Mouse (Mus musculus) stomach, postnatal 0 days (tissue): ENCODE results near the gene Mast4. TPM values are rescaled to one million over a fixed set of nuclear protein-coding genes. Genes with fewer than 3 reads are reported as not detected.

Experiments
- ATAC-seq: fragments of 200-750 bp; cut with Nextera tagmentation; 2 replicates; pipeline ENCODE4 v1.8.0; 2017; ENCODE audit not compliant: low FRiP score, low TSS enrichment
- DNase-seq: peaks from one replicate; pipeline ENCODE4 v3.0.0-alpha.2; 2016; ENCODE audit warnings: low spot score
- H3K27ac ChIP-seq: fragments of 300-500 bp; sonication (generic); replicated peaks from 2 replicates; pipeline ENCODE4 v1.5.1; 2014; ENCODE audit warnings: mild to moderate bottlenecking, control low read depth
- H3K27me3 ChIP-seq: fragments of 300-500 bp; sonication (generic); 2 replicates; pipeline ENCODE4 v1.6.1; 2014; ENCODE audit warnings: low read length; ENCODE audit not compliant: control insufficient read depth, insufficient read depth
- H3K36me3 ChIP-seq: fragments of 300-500 bp; sonication (generic); 2 replicates; pipeline ENCODE4 v1.6.1; 2014; ENCODE audit warnings: low read length, mixed read lengths; ENCODE audit not compliant: control insufficient read depth, insufficient read depth
- H3K4me1 ChIP-seq: fragments of 300-500 bp; sonication (generic); replicated peaks from 2 replicates; pipeline ENCODE4 v1.6.1; 2014; ENCODE audit warnings: antibody characterized with exemption; ENCODE audit not compliant: control insufficient read depth, insufficient read depth
- H3K4me2 ChIP-seq: fragments of 300-500 bp; sonication (generic); replicated peaks from 2 replicates; pipeline ENCODE4 v1.6.1; 2014; ENCODE audit warnings: low read depth, mild to moderate bottlenecking, control low read depth, moderate library complexity
- H3K4me3 ChIP-seq: fragments of 300-500 bp; sonication (generic); 2 replicates; pipeline ENCODE4 v1.5.1; 2014; ENCODE audit warnings: low read depth, low read length, control low read depth
- H3K9ac ChIP-seq: fragments of 300-500 bp; sonication (generic); 2 replicates; pipeline ENCODE4 v1.6.1; 2014; ENCODE audit warnings: mild to moderate bottlenecking, low read length, control low read depth, mixed read lengths
- H3K9me3 ChIP-seq: fragments of 300-500 bp; sonication (generic); 2 replicates; pipeline ENCODE4 v1.6.1; 2016; ENCODE audit warnings: low read length; ENCODE audit not compliant: control insufficient read depth
- CTCF ChIP-seq: IDR thresholded peaks from 2 replicates; pipeline ENCODE4 v1.5.1; 2016; ENCODE audit warnings: antibody characterized with exemption, low read depth, mild to moderate bottlenecking, moderate library complexity
- EP300 ChIP-seq: optimal IDR thresholded peaks from 2 replicates; pipeline ENCODE3; 2016; ENCODE audit warnings: antibody characterized with exemption
- WGBS: fragments of 180-500 bp; shearing (Covaris S2); extraction: QIAGEN DNeasy Blood & Tissue Kit; methylation state at CpG from one replicate; pipeline ENCODE4 v1.1.7; 2014; 5-methylcytosine and 5-hydroxymethylcytosine counted together
- polyA plus RNA-seq: library from polyadenylated mRNA; unstranded; fragments of >200 nt; fragmentation: Nextera tagmentation; extraction: Ambion mirVana; gene quantifications from 2 replicates; pipeline ENCODE4 v1.2.1, GENCODE M21; 2015

Mast4 gene
- polyA plus RNA-seq, 1 experiment from 2014 or later, result 18.2 TPM

GRCm38 (mm10) chr13:102864079-102864478 is 470.2 kb downstream of the Mast4 start:
- Histone ChIP-seq H3K4me3 (no peak overlapping the region), H3K9ac (no peak overlapping the region), H3K27me3 (no peaks in the 10 kb centered on the region), H3K36me3 (no peaks in the 10 kb centered on the region), H3K4me1 (no peaks in the 10 kb centered on the region), H3K27ac (no peak overlapping the region), H3K4me2 (no peak overlapping the region), H3K9me3 (no peaks in the 10 kb centered on the region)
- TF ChIP-seq EP300 (no peak), CTCF (no peak)
- 64% methylated on average over 2 of the region's 2 CpGs for WGBS
- DNase-seq (no peak), ATAC-seq (no peak)

GRCm38 (mm10) chr13:102862981-102863380 is 471.3 kb downstream of the Mast4 start:
- Histone ChIP-seq H3K9me3 (no peaks in the 10 kb centered on the region), H3K4me1 (no peaks in the 10 kb centered on the region; the same call in 1 of the 2 replicates), H3K36me3 (no peaks in the 10 kb centered on the region), H3K9ac (no peak overlapping the region), H3K4me2 (no peak overlapping the region), H3K4me3 (no peak overlapping the region), H3K27me3 (no peaks in the 10 kb centered on the region), H3K27ac (no peak overlapping the region)
- WGBS, result 73% methylated on average over 2 of the region's 2 CpGs
- TF ChIP-seq EP300 (no peak), CTCF (no peak)
- no peak for DNase-seq
- ATAC-seq, result no peak

GRCm38 (mm10) chr13:102862397-102862796 is 471.9 kb downstream of the Mast4 start:
- Histone ChIP-seq H3K9ac (no peak overlapping the region), H3K4me1 (no peaks in the 10 kb centered on the region; the same call in 1 of the 2 replicates), H3K27ac (no peak overlapping the region), H3K27me3 (no peaks in the 10 kb centered on the region), H3K9me3 (no peaks in the 10 kb centered on the region), H3K36me3 (no peaks in the 10 kb centered on the region), H3K4me2 (no peak overlapping the region), H3K4me3 (no peak overlapping the region)
- DNase-seq, result no peak
- no peak for TF ChIP-seq EP300
- no peak for TF ChIP-seq CTCF
- 48% methylated on average over 2 of the region's 2 CpGs for whole genome bisulfite sequencing
- no peak for ATAC-seq

GRCm38 (mm10) chr13:102860733-102861132 is 473.6 kb downstream of the Mast4 start:
- 89% methylated on average over 7 of the region's 7 CpGs for WGBS

GRCm38 (mm10) chr13:102860135-102860534 is 474.2 kb downstream of the Mast4 start:
- WGBS, result 41% methylated on average over 3 of the region's 3 CpGs
- TF ChIP-seq CTCF (no peak), EP300 (no peak)
- no peak overlapping the region for H3K9ac ChIP-seq
- H3K4me2 ChIP-seq, result no peak overlapping the region
- ATAC-seq (no peak), DNase-seq (no peak)
- no peaks in the 10 kb centered on the region for H3K9me3 ChIP-seq
- H3K27me3 ChIP-seq, result no peaks in the 10 kb centered on the region
- H3K27ac ChIP-seq, result no peak overlapping the region
- no peaks in the 10 kb centered on the region for H3K36me3 ChIP-seq
- no peaks in the 10 kb centered on the region; the same call in 1 of the 2 replicates for H3K4me1 ChIP-seq
- no peak overlapping the region for H3K4me3 ChIP-seq

More at GRCm38 (mm10) chr13:102860733-102861132, 473.6 kb downstream of the Mast4 start:
- H3K27me3 ChIP-seq, result no peaks in the 10 kb centered on the region
- no peak overlapping the region for H3K4me3 ChIP-seq
- TF ChIP-seq CTCF, result no peak
- TF ChIP-seq EP300, result no peak
- DNase-seq (no peak), ATAC-seq (no peak)
- no peaks in the 10 kb centered on the region for H3K9me3 ChIP-seq
- H3K27ac ChIP-seq, result 0 out of 2 replicates have a peak overlapping the region, but pooled peaks have one; percentile 0
- no peaks in the 10 kb centered on the region; the same call in 1 of the 2 replicates for H3K4me1 ChIP-seq
- H3K9ac ChIP-seq, result no peak overlapping the region
- no peak overlapping the region for H3K4me2 ChIP-seq
- H3K36me3 ChIP-seq, result no peaks in the 10 kb centered on the region

- no peak overlapping the region for H3K4me2 ChIP-seq
- no peaks in the 10 kb centered on the region for H3K9me3 ChIP-seq
- 70% methylated on average over 3 of the region's 3 CpGs for WGBS
- no peaks in the 10 kb centered on the region for H3K36me3 ChIP-seq
- no peak for DNase-seq
- TF ChIP-seq EP300, result no peak
- TF ChIP-seq CTCF, result no peak
- ATAC-seq, result peak; percentile 59; the same call in 1 of the 2 replicates
- no peak overlapping the region for H3K9ac ChIP-seq
- no peak overlapping the region for H3K4me3 ChIP-seq
- H3K27ac ChIP-seq, result 0 out of 2 replicates have a peak overlapping the region, but pooled peaks have one; percentile 63
- H3K4me1 ChIP-seq, result no peaks in the 10 kb centered on the region; the same call in 1 of the 2 replicates
- H3K27me3 ChIP-seq, result no peaks in the 10 kb centered on the region
These were observed 476.8 kb downstream of the Mast4 start for GRCm38 (mm10) chr13:102857539-102857838.
